Mouse (Mus musculus): ENCODE measurements around the gene Adarb2. TPM values are rescaled to one million over a fixed set of nuclear protein-coding genes. Genes with fewer than 3 reads are reported as not detected.

Gene Adarb2
- polyA plus RNA-seq, 1 experiment from 2014 or later: 0.10 TPM

DNA sequence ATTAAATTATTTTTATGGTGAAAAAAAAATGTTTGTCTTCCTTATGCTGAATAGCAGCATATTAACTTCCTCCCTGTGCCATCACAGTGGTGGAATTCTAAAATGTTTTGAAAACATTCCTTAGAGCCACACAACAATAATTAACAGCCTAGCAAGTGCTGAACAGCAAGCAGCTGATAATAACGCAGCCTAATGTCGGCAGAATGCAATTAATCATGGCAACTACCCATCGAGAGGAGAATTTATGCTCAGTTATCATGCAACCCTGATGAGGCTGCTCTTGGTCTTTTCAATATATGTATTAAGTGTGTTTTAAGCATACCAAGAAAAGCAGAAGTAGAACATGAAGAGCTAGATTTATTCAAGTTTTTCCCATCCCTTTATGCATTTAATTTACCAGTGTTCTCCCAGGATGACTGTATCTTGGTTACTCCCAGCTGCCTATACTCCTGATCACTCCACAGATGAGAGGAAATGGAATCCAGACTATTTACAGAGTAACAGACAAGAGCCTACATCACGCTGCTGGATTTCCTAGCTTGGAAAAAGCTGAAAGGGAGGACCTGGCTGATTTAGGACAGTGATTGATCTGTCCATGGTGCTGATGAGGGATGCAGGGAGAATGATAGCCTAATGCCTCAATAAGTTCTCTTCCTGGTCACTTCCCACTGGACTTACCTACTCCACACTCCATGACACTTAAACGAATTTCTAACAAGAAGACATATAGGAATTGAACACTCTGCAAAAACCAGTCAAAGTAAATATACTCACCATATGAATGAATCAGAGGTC, 113.9 kb downstream of the Adarb2 start:
- no peak for ATAC-seq (replicated peaks; ENCODE audit: insufficient number of reproducible peaks, insufficient read depth, low FRiP score, low read depth)
- 46% methylated on average over 5 of the region's 5 CpGs for WGBS
- H3K9ac ChIP-seq: no peak overlapping the region

GRCm38 (mm10) chr13:8333589-8334455, 131.2 kb downstream of the Adarb2 start:
- H3K9ac ChIP-seq: no peak overlapping the region
- H3K27ac ChIP-seq: no peak overlapping the region
- no peaks in the 10 kb centered on the region for H3K4me1 ChIP-seq (replicated peaks)
- no peak for ATAC-seq (replicated peaks; ENCODE audit: insufficient number of reproducible peaks, insufficient read depth, low FRiP score, low read depth)
- no peaks in the 10 kb centered on the region for H3K9me3 ChIP-seq (replicated peaks)
- no peak overlapping the region for H3K4me2 ChIP-seq
- no peaks in the 10 kb centered on the region for H3K36me3 ChIP-seq
- no peak overlapping the region for H3K4me3 ChIP-seq
- WGBS: 44% methylated on average over 7 of the region's 7 CpGs
- H3K27me3 ChIP-seq: no peaks in the 10 kb centered on the region

More for the DNA sequence above, 113.9 kb downstream of the Adarb2 start:
- H3K27me3 ChIP-seq: no peaks in the 10 kb centered on the region
- H3K4me2 ChIP-seq: no peak overlapping the region
- H3K27ac ChIP-seq: no peak overlapping the region
- H3K9me3 ChIP-seq (replicated peaks): no peaks in the 10 kb centered on the region
- no peaks in the 10 kb centered on the region for H3K36me3 ChIP-seq
- H3K4me1 ChIP-seq (replicated peaks): no peaks in the 10 kb centered on the region
- H3K4me3 ChIP-seq: no peak overlapping the region

DNA sequence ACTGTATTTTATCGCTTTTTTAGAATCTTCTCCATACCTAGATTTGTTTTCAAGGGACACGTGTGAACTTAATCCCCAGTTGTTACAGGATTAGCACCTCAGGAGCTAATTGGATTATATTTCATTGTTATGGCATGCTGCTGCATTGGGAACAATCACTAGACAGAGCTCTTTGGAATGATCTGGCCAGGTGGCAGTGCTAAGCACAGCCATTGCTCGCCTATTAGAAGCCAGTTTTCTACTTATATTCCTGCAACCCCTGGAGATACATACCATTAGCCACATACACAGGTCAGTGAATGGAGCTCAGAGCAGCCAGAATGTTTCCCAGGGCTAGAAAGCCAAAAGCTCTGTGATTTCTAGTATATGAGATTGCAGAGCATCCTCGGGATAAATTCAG, 131.9 kb downstream of the Adarb2 start:
- Histone ChIP-seq H3K36me3 (no peaks in the 10 kb centered on the region), H3K4me2 (no peak overlapping the region), H3K9ac (no peak overlapping the region), H3K9me3 (replicated peaks) (no peaks in the 10 kb centered on the region), H3K27me3 (no peaks in the 10 kb centered on the region), H3K4me3 (no peak overlapping the region), H3K27ac (no peak overlapping the region), H3K4me1 (replicated peaks) (no peaks in the 10 kb centered on the region)
- no peak for ATAC-seq (replicated peaks; ENCODE audit: insufficient number of reproducible peaks, insufficient read depth, low FRiP score, low read depth)
- WGBS: 69% methylated on average over 4 of the region's 4 CpGs

DNA sequence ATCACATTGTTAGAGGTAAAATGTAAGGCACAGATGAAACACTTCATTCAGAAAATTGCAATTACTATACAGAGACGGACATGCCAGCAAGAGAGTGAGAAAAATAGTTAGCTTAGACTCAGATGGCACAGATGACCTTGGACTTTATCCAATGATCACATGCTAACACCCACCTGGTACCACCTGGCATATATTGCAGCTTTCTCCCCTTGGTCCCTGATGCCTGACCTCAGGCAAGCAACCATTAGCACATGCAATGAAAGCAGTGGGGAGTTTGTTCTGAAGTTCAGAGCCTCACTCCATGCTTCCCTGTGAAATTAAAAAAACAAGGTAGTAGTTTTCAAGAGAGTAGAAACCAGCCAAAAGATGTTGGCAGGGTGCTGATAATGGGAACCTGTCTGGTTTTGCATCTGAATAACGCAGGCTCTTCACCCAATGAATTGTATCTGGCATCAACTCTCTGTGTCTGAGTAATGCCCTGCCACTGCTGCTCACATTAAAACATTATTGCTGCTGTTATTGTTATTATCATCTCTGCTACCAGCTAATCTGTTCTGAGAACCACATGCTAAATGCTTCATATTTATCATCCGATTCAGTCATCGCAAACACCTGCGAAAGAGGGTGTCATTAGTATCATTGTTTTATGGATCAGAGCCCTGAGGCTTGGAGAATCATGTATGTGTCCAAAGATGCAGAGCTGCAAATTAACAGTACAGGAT, 138.6 kb downstream of the Adarb2 start:
- 74% methylated on average over 5 of the region's 5 CpGs for WGBS
- H3K4me1 ChIP-seq (replicated peaks): no peaks in the 10 kb centered on the region

DNA sequence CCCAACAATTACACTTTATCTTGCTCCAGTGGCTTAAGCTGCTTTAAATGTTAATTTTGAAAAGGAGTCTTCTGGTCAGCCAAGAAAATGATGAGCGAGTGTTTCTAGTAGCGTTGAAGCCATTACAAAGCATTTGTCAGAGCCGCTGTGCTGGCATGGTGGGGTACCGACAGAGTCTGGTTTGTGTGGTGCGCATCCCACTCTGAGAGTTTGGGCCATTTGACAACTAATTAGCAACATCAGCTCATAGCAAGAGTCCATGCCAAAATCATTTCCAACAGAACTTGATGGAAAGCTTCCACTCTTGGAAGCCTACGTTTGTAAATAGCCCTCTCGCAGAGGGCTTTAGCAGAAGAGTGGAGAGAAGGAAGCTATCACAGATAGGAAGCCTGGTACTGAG, 144.5 kb downstream of the Adarb2 start:
- Histone ChIP-seq H3K27ac (no peak overlapping the region), H3K9ac (no peak overlapping the region), H3K36me3 (no peaks in the 10 kb centered on the region), H3K4me1 (replicated peaks) (no peaks in the 10 kb centered on the region), H3K4me3 (no peak overlapping the region), H3K4me2 (no peak overlapping the region), H3K9me3 (replicated peaks) (no peaks in the 10 kb centered on the region), H3K27me3 (no peaks in the 10 kb centered on the region)
- ATAC-seq (replicated peaks; ENCODE audit: insufficient number of reproducible peaks, insufficient read depth, low FRiP score, low read depth): no peak
- 85% methylated on average over 7 of the region's 7 CpGs for WGBS

More for the DNA sequence above, 138.6 kb downstream of the Adarb2 start:
- Histone ChIP-seq H3K4me3 (no peak overlapping the region), H3K9ac (no peak overlapping the region), H3K9me3 (replicated peaks) (no peaks in the 10 kb centered on the region), H3K4me2 (no peak overlapping the region), H3K27me3 (no peaks in the 10 kb centered on the region), H3K36me3 (no peaks in the 10 kb centered on the region), H3K27ac (no peak overlapping the region)
- ATAC-seq (replicated peaks; ENCODE audit: insufficient number of reproducible peaks, insufficient read depth, low FRiP score, low read depth): no peak

DNA sequence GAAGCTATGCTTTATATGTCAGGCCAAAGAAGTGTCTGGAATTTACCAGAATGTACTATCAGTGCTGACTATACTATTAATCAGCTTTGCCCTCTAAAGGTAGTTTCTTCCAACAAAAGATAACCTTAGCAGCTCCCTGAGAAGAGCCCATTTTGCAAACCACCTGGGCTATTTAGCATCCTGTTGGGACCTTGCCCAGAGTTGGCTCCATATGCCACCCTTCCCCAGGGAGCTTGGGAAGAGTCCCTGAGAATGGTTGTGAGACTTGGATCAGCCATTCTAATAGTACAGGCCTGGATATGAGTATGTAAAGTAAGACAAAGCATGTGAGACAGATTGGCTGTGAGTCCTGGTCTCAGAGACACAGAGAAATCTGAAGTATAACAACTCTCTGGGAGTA, 149.7 kb downstream of the Adarb2 start:
- Histone ChIP-seq H3K9me3 (replicated peaks) (no peaks in the 10 kb centered on the region), H3K27ac (no peak overlapping the region), H3K36me3 (no peaks in the 10 kb centered on the region), H3K4me1 (replicated peaks) (no peaks in the 10 kb centered on the region), H3K4me3 (no peak overlapping the region), H3K27me3 (no peaks in the 10 kb centered on the region), H3K4me2 (no peak overlapping the region), H3K9ac (no peak overlapping the region)
- ATAC-seq (replicated peaks; ENCODE audit: insufficient number of reproducible peaks, insufficient read depth, low FRiP score, low read depth): no peak

DNA sequence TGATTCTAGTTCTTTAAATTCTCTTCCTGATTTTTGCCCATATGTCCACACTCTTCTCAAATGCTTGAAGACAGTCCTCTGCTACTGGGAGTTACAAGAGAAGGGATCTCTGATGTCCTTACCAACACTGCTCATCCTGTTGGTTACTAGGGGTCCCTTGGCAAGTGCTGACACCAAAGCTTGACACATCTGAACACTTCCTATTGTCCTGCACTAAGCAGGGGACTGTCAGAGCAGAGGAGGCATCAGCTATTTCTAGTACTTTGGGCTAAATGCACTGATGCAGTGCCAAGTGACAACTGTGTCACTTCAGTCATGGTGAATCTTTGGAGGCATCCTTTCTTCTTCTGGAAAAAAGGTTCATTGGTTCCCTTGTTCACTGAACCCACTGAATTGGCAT, 150.3 kb downstream of the Adarb2 start:
- Histone ChIP-seq H3K9ac (no peak overlapping the region), H3K4me3 (no peak overlapping the region), H3K4me1 (replicated peaks) (no peaks in the 10 kb centered on the region), H3K36me3 (no peaks in the 10 kb centered on the region), H3K4me2 (no peak overlapping the region), H3K27ac (no peak overlapping the region), H3K27me3 (no peaks in the 10 kb centered on the region), H3K9me3 (replicated peaks) (no peaks in the 10 kb centered on the region)
- no peak for ATAC-seq (replicated peaks; ENCODE audit: insufficient number of reproducible peaks, insufficient read depth, low FRiP score, low read depth)

GRCm38 (mm10) chr13:8365523-8365922, 162.9 kb downstream of the Adarb2 start:
- Histone ChIP-seq H3K4me2 (no peak overlapping the region), H3K27me3 (no peaks in the 10 kb centered on the region), H3K4me3 (no peak overlapping the region), H3K9ac (no peak overlapping the region), H3K27ac (no peak overlapping the region), H3K4me1 (replicated peaks) (no peaks in the 10 kb centered on the region), H3K9me3 (replicated peaks) (no peaks in the 10 kb centered on the region), H3K36me3 (no peaks in the 10 kb centered on the region)
- ATAC-seq (replicated peaks; ENCODE audit: insufficient number of reproducible peaks, insufficient read depth, low FRiP score, low read depth): no peak
- WGBS: 67% methylated on average over 1 of the region's 1 CpGs

DNA sequence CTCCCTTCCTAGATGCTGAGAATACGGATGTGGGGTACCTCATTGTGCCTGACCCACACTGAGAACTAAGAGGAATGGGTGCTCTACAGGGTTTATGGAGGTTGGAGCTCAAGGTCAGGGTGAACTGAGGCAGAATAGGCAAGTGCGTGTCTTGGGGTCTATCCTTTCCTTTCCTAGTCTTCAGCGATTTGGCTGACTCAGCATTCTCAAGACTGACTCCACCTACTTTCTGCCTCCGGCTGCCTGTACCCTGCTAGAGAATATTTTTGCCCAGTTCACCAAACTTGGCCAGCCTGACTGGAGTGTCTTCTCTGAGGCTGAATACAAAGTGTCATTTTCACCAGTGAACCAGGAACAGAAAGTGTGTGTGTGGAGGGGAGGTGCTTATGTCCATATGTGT, 163.4 kb downstream of the Adarb2 start:
- H3K4me3 ChIP-seq: no peak overlapping the region
- H3K4me2 ChIP-seq: no peak overlapping the region
- H3K9me3 ChIP-seq (replicated peaks): no peaks in the 10 kb centered on the region
- 74% methylated on average over 4 of the region's 4 CpGs for WGBS
- H3K9ac ChIP-seq: no peak overlapping the region
- no peaks in the 10 kb centered on the region for H3K27me3 ChIP-seq
- H3K36me3 ChIP-seq: no peaks in the 10 kb centered on the region
- no peak overlapping the region for H3K27ac ChIP-seq
- no peak for ATAC-seq (replicated peaks; ENCODE audit: insufficient number of reproducible peaks, insufficient read depth, low FRiP score, low read depth)
- no peaks in the 10 kb centered on the region for H3K4me1 ChIP-seq (replicated peaks)

DNA sequence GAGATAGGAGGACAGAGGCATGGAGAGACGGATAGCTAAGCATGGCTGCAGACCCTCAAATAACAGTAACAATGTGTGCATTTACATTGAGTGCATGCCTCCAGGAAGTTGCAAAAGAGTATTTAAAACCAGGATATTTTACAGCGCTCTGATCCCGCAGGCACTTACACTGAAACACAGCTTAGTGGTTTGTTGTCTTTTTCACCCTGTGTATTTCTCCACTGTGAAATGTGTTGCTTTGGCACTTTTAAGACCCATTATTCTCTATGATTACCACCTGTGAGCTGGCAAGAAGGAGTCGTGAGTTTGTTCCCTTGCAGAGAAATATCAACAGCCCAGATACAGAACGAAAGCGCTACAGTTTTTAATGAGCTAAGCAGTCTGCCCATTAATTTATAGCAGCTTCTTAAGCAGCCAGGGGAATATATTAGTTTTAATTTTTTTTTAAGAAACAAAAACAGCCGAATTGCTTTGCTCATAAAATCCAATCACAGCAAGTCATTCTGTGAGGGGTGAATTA, 167.3 kb downstream of the Adarb2 start:
- no peak overlapping the region for H3K27ac ChIP-seq
- no peak for ATAC-seq (replicated peaks; ENCODE audit: insufficient number of reproducible peaks, insufficient read depth, low FRiP score, low read depth)
- no peaks in the 10 kb centered on the region for H3K36me3 ChIP-seq
- WGBS: 77% methylated on average over 7 of the region's 7 CpGs
- no peak overlapping the region for H3K4me2 ChIP-seq
- no peak overlapping the region for H3K9ac ChIP-seq
- H3K4me1 ChIP-seq (replicated peaks): no peaks in the 10 kb centered on the region
- H3K27me3 ChIP-seq: no peaks in the 10 kb centered on the region
- H3K9me3 ChIP-seq (replicated peaks): no peaks in the 10 kb centered on the region
- no peak overlapping the region for H3K4me3 ChIP-seq

DNA sequence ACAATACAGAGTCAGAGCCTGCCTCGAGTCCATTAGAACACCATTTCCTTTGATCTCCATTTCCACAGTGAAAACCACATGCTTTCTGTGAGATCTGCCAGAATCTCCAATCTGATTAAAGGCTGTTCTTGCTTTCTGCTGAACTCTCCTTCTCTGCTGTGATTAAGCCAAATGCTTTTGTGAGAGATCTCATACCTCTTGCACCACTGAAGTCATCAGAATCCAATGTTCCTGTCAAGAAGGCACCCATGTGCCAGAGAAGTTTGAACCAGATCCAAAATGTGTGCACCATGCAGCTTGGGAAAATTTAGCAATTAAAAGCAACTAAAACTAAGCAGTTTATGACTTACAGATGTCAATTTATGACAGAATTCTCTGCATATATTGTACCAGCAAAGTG, 185.9 kb downstream of the Adarb2 start:
- no peak for ATAC-seq (replicated peaks; ENCODE audit: insufficient number of reproducible peaks, insufficient read depth, low FRiP score, low read depth)
- H3K36me3 ChIP-seq: no peaks in the 10 kb centered on the region
- H3K27me3 ChIP-seq: no peaks in the 10 kb centered on the region
- H3K9ac ChIP-seq: no peak overlapping the region
- H3K4me1 ChIP-seq (replicated peaks): no peaks in the 10 kb centered on the region
- H3K9me3 ChIP-seq (replicated peaks): no peaks in the 10 kb centered on the region
- H3K27ac ChIP-seq: no peak overlapping the region
- no peak overlapping the region for H3K4me2 ChIP-seq
- WGBS: 31% methylated on average over 1 of the region's 1 CpGs
- no peak overlapping the region for H3K4me3 ChIP-seq
